Mouse (Mus musculus) bone marrow, adult 2 months (tissue): ENCODE results near the gene Gm45521. TPM values are rescaled to one million over a fixed set of nuclear protein-coding genes. Genes with fewer than 3 reads are reported as not detected.
A peak's percentile ranks its signal among the peaks of the same experiment; 100 is the strongest.

Experiments
- H3K27ac ChIP-seq: fragments of 200-500 bp; 2 replicates; pipeline ENCODE4 v1.5.1; 2012; ENCODE audit warnings: low read depth, mild to moderate bottlenecking, control low read depth, inconsistent platforms, low read length; ENCODE audit not compliant: control insufficient read depth, poor library complexity, insufficient read depth
- H3K4me1 ChIP-seq: fragments of 200-500 bp; 2 replicates; pipeline ENCODE4 v1.6.1; 2011; ENCODE audit warnings: low read length; ENCODE audit not compliant: control insufficient read depth, insufficient read depth
- H3K4me3 ChIP-seq: fragments of 200-500 bp; replicated peaks from 2 replicates; pipeline ENCODE3; 2011; ENCODE audit warnings: mild to moderate bottlenecking, low read depth, low read length, control low read depth; ENCODE audit not compliant: control insufficient read depth
- CTCF ChIP-seq: fragments of 200-500 bp; IDR thresholded peaks from 2 replicates; pipeline ENCODE4 v1.5.1; 2011; ENCODE audit warnings: low read length, control low read depth; ENCODE audit not compliant: control insufficient read depth, insufficient read depth
- POLR2A ChIP-seq: fragments of 200-500 bp; IDR thresholded peaks from 2 replicates; pipeline ENCODE4 v1.6.1; 2011; ENCODE audit warnings: low read depth, mild to moderate bottlenecking, control low read depth, low read length, borderline replicate concordance; ENCODE audit not compliant: control insufficient read depth
- WGBS: fragments of 180-500 bp; shearing (Covaris S2); methylation state at CpG from one replicate; pipeline ENCODE4 v1.1.7; 2018; 5-methylcytosine and 5-hydroxymethylcytosine counted together
- polyA plus RNA-seq: library from polyadenylated mRNA; stranded (reverse); fragments of >200 nt; gene quantifications from 2 replicates; pipeline ENCODE4 v1.2.4, GENCODE M21; 2011; ENCODE audit warnings: low replicate concordance; ENCODE audit not compliant: missing spikeins, insufficient read depth, insufficient read length

Gene Gm45521
- polyA plus RNA-seq, 1 experiment: not detected

GRCm38 (mm10) chr14:7997255-7997696 is 40.2 kb downstream of the Gm45521 start:
- TF ChIP-seq POLR2A (no peak), CTCF (peak; percentile 92)
- WGBS: 1% methylated on average over 15 of the region's 15 CpGs
- no peak overlapping the region for H3K4me3 ChIP-seq

DNA sequence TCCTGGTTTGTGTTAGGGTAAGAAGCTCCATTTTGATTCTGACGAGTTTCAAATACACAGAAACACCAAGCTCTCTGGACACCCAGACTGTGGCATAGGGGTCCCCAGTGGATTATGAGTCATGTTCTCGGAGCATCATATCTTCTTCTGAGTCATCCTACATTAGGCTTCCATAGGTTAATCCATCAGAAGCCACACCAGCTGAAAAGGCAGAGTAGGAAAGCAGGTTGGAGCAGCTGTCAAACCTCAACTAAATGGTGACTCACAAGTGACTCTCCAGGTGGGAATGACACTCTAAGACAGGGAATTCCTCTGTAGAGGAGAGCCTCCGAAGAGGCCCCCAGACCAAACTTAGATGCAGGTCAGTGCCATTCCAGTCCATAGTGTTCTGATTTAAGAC is 41.9 kb downstream of the Gm45521 start:
- no peak for TF ChIP-seq CTCF
- no peak for TF ChIP-seq POLR2A
- 70% methylated on average over 3 of the region's 3 CpGs for WGBS
- Histone ChIP-seq H3K4me1 (peaks cover 4% of the 10 kb centered on the region; the same call in 1 of the 2 replicates), H3K27ac (no peak overlapping the region), H3K4me3 (no peak overlapping the region)

More at GRCm38 (mm10) chr14:7997255-7997696, 40.2 kb downstream of the Gm45521 start:
- H3K27ac ChIP-seq: no peak overlapping the region
- H3K4me1 ChIP-seq: peaks cover 7% of the 10 kb centered on the region; the same call in 1 of the 2 replicates

DNA sequence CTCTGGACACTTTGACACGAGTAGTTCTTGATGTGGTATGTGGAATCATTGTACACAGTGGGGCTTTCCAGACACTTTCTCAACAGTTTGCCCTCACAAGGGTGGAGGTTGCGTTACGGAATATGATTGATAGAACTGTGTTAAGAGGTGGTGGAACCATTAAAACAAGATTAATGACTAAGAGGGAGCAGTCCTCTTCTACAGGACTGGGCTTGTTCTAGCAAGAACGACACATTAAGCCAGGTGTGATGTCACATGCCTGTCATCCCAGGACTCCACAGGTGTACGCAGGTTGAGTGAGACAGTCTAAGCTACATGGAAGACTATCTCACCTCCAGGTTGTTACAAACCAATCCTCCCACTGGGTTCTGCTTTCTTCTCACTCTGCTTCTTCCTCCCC is 42.3 kb downstream of the Gm45521 start:
- peaks cover 4% of the 10 kb centered on the region; the same call in 1 of the 2 replicates for H3K4me1 ChIP-seq
- H3K27ac ChIP-seq: no peak overlapping the region
- WGBS: 81% methylated on average over 5 of the region's 5 CpGs
- no peak for TF ChIP-seq POLR2A
- no peak for TF ChIP-seq CTCF
- no peak overlapping the region for H3K4me3 ChIP-seq

DNA sequence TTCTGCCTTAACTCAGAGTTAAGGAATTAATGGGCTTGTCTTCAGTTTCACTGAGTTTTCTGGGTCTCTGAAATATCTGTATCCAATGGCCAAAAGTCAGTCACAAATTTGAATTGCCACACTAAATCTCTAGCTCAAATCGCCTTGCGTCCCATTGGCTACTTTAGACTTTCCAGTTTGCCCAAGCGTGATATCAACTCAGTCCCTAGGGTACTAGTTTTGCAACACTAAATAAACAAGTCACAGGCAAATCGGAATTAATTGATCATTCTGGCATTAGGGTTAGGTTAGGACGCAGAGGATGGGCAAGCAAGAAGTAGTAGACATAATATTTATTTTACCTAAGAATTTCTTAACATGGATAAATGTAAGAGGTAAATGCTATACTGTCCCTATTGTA is 43.2 kb downstream of the Gm45521 start:
- no peak overlapping the region for H3K4me3 ChIP-seq
- H3K4me1 ChIP-seq: peaks cover 3% of the 10 kb centered on the region; the same call in 1 of the 2 replicates
- no peak for TF ChIP-seq CTCF
- TF ChIP-seq POLR2A: no peak
- 84% methylated on average over 5 of the region's 5 CpGs for WGBS
- H3K27ac ChIP-seq: no peak overlapping the region

DNA sequence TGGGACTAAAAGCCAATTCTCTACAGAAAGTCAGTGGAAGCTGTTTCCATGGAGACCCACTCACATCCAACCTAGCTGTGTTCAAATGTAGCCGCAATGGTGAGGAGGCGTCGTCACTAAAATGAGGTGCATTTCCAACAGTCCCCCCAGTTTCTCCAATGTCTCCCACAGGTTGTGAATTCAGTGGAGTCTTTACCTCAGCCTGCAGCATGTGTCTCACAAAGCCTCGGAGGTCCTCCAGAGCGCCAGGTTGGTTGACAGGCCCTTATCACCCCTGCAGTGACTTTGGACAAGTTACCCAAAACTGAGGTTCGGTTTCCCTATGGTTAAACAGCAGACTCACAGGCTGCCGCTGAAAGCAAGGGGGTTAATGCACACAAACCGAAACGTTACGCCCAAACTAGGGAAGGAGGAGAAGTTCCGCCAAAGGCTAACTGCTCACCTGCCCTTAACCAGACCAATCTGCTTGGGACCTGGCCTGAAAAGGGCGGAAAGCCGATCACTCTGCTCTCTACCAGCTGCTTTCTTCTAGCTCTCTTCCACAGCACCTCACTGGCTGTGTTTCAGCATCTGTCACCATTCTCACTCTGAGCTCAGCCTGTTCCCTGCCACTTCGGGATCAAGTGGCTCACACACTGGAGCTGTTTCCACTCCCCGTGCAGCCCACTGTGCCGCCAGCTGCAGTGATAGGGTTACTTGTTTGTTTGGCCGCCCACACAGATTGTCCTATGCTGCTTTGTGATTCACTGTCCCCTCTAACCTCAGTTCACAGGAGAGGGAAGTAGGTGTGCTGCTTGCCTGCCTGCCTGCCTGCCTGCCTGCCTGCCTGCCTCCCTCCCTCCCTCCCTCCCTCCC is 44.0 kb downstream of the Gm45521 start:
- WGBS: 51% methylated on average over 17 of the region's 17 CpGs
- TF ChIP-seq CTCF (no peak), POLR2A (no peak)
- no peak overlapping the region for H3K4me3 ChIP-seq
- no peaks in the 10 kb centered on the region; the same call in 1 of the 2 replicates for H3K4me1 ChIP-seq
- no peak overlapping the region for H3K27ac ChIP-seq

DNA sequence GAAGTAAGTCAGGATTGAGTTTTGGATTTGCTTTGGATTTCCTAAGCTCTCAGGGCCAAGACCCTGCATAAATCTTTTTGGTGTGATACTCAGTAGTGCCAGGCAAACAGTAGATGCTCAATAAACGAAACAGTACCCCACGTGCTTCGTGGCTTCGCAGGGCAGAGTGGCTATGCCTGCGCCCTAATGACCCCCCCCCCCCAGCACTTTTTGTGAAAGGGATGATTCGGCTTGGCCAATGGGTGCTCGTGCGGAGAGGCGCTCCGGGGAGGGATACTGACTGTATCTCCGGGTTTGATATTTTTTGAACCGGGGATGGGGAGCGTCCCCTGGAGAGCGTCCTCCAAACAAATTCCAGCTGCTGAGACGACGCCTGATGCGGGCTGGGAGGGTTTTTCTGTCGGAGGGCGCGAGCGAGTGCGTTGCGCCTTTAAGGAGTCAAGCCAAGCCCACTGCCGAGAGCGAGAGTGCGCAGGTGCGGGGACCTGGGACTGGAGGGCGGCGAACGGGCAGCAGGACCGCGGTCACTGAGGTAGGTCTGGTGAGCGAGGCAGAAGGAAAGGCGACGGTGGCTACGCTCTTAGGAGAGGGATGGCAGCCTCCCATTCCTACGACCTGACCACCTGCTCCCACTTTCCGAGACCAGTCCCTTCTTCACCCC is 45.5 kb downstream of the Gm45521 start, which contains the start of gene Abhd6:
Gene Abhd6 (plus strand): TSS at position 471 of the 661 bp plus-strand sequence.
- H3K27ac ChIP-seq: no peak within 1 kb of the TSS
- TF ChIP-seq POLR2A: peak; percentile 7; the same call in 1 of the 2 replicates
- TF ChIP-seq CTCF: no peak
- H3K4me3 ChIP-seq: peak within 1 kb of the TSS; percentile 71
- H3K4me1 ChIP-seq: peaks cover 3% of the 10 kb centered on the region; the same call in 1 of the 2 replicates
- under 1% methylated on average over 38 of the region's 38 CpGs for WGBS

DNA sequence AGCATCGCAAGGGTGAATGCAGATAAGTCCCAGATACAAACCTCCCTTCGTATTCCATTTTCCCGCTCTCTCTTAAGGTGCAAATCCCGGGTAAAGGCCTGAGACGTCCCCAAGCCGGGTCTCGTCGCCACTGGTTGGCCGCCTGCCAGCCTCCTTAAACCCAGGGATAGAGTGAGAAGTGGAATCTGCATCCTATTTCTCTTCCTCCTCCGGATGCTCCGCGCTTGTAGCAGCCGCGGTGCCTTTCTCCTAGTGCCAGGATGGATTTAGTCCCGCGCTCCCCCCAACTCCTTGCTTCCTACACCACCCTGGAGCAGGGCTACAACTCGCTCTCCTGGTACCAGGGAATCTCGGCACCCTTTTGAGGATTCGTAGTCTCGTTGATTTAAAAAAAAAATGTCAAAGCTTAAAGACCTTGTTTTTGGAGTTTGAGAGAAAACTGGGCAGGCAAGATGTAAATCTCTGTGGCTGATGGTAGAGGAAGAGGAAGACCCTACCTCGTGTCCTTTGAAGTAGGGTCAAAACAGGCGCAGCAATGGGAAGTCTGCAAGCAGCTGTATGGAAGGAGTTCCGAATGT is 46.1 kb downstream of the Gm45521 start:
- H3K4me1 ChIP-seq: peaks cover 3% of the 10 kb centered on the region; the same call in 1 of the 2 replicates
- H3K27ac ChIP-seq: no peak overlapping the region
- TF ChIP-seq CTCF (no peak), POLR2A (peak; percentile 4; the same call in 1 of the 2 replicates)
- WGBS: under 1% methylated on average over 23 of the region's 23 CpGs
- H3K4me3 ChIP-seq: peak overlapping the region; percentile 71
